Mouse (Mus musculus) heart, embryonic 14.5 days (tissue): ENCODE results near the gene Mecom. TPM values are rescaled to one million over a fixed set of nuclear protein-coding genes. Genes with fewer than 3 reads are reported as not detected.

ENCODE experiments used
- ATAC-seq: fragments of 200-750 bp; cut with Nextera tagmentation; 2 replicates; pipeline ENCODE4 v1.8.0; 2017; ENCODE audit warnings: low read depth, moderate TSS enrichment; ENCODE audit not compliant: insufficient number of reproducible peaks, insufficient read depth, low FRiP score
- H3K27ac ChIP-seq, 2 experiments: fragments of 200-500 bp in 1 of 2; fragments of 300-500 bp in 1 of 2; sonication (generic) in 1 of 2; replicated peaks in 1 of 2; 2 replicates each; pipeline ENCODE4 v1.5.1; 2012 to 2014; ENCODE audit warnings: low read depth in 2 of 2, low read length in 2 of 2, control low read depth in 1 of 2, mild to moderate bottlenecking in 1 of 2, mixed read lengths in 1 of 2; ENCODE audit not compliant: control insufficient read depth in 1 of 2, insufficient read depth in 1 of 2
- H3K27me3 ChIP-seq: fragments of 300-500 bp; sonication (generic); 2 replicates; pipeline ENCODE4 v1.6.1; 2014; ENCODE audit warnings: mild to moderate bottlenecking, low read length, control low read depth; ENCODE audit not compliant: control insufficient read depth, insufficient read depth
- H3K36me3 ChIP-seq: fragments of 300-500 bp; sonication (generic); 2 replicates; pipeline ENCODE4 v1.6.1; 2014; ENCODE audit warnings: mild to moderate bottlenecking, control low read depth, low read length, mixed read lengths; ENCODE audit not compliant: control insufficient read depth, insufficient read depth
- H3K4me1 ChIP-seq, 2 experiments: fragments of 200-500 bp in 1 of 2; fragments of 300-500 bp in 1 of 2; sonication (generic) in 1 of 2; 2 replicates each; pipeline ENCODE4 v1.6.1; 2012 to 2014; ENCODE audit warnings: low read length in 2 of 2, control low read depth in 1 of 2, mixed read lengths in 1 of 2; ENCODE audit not compliant: control insufficient read depth in 2 of 2, insufficient read depth in 2 of 2
- H3K4me2 ChIP-seq: fragments of 300-500 bp; sonication (generic); 2 replicates; pipeline ENCODE4 v1.6.1; 2014; ENCODE audit warnings: mild to moderate bottlenecking, low read length
- H3K4me3 ChIP-seq, 2 experiments: fragments of 200-500 bp in 1 of 2; fragments of 300-500 bp in 1 of 2; sonication (generic) in 1 of 2; 2 replicates each; pipeline ENCODE4 v1.5.1; 2012 to 2014; ENCODE audit warnings: low read length in 2 of 2, mild to moderate bottlenecking in 2 of 2, control low read depth in 1 of 2, low read depth in 1 of 2, moderate library complexity in 1 of 2; ENCODE audit not compliant: control insufficient read depth in 1 of 2, insufficient read depth in 1 of 2
- H3K9ac ChIP-seq: fragments of 300-500 bp; sonication (generic); 2 replicates; pipeline ENCODE4 v1.6.1; 2014; ENCODE audit warnings: mild to moderate bottlenecking, low read length
- H3K9me3 ChIP-seq: fragments of 300-500 bp; sonication (generic); 2 replicates; pipeline ENCODE4 v1.6.1; 2016; ENCODE audit warnings: low read length, control low read depth; ENCODE audit not compliant: control insufficient read depth
- WGBS: fragments of 180-500 bp; shearing (Covaris S2); extraction: QIAGEN DNeasy Blood & Tissue Kit; methylation state at CpG from one replicate; pipeline ENCODE4 v1.1.7; 2014; 5-methylcytosine and 5-hydroxymethylcytosine counted together
- polyA plus RNA-seq: library from polyadenylated mRNA; unstranded; fragments of >200 nt; fragmentation: Nextera tagmentation; extraction: Ambion mirVana; gene quantifications from 2 replicates; pipeline ENCODE4 v1.2.1, GENCODE M21; 2014

Gene Mecom
- polyA plus RNA-seq, 1 experiment from 2014 or later: 23.0 TPM

DNA sequence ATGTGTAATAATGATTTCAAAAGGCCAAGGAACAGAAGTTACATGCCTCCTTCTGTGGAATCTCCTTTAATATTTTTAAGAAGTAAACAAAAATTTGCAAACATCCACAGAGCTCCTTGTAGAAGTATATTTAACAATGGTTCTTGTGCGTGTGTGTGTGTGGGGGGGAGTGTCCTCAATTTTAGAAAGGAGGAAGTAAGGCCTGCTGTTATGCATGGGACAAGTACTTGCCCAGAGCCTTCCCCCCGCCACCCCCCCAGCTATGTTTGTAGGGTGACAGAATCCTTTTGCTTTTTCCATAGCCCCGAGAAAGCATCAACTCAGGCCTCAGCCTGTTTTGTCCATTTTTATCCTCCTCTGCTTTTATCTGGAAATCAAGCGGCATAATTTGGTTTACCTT is 137.0 kb downstream of the Mecom start:
- WGBS: 66% methylated on average over 4 of the region's 4 CpGs

DNA sequence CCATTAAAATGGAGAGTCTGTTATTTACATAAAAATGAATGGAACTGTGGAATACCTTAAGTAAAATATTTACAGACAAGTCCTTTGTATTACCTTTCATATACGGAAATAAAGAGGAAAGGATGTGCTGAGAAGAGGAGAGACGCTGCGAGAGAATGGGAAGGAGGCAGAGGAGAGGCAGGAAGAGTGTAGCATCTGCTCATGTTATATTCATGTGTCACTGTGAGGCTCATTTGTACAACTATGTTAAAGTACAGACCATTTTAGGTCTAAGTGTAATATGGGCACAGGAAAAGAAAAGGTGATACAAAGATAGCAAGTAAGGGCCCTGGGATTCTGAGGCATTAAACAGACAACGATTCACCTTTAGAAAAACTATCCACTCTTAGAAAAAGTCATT is 143.0 kb downstream of the Mecom start:
- Histone ChIP-seq H3K4me1 (no peaks in the 10 kb centered on the region), H3K27ac (no peak overlapping the region), H3K4me3 (no peak overlapping the region), H3K4me2 (no peak overlapping the region), H3K36me3 (no peaks in the 10 kb centered on the region), H3K9me3 (no peaks in the 10 kb centered on the region), H3K27me3 (no peaks in the 10 kb centered on the region), H3K9ac (no peak overlapping the region)
- no peak for ATAC-seq
- WGBS: 85% methylated on average over 4 of the region's 4 CpGs

More for the DNA sequence above, 137.0 kb downstream of the Mecom start:
- Histone ChIP-seq H3K27ac (no peak overlapping the region), H3K27me3 (no peaks in the 10 kb centered on the region), H3K36me3 (no peaks in the 10 kb centered on the region), H3K9me3 (no peaks in the 10 kb centered on the region), H3K4me1 (no peaks in the 10 kb centered on the region), H3K9ac (no peak overlapping the region), H3K4me2 (no peak overlapping the region), H3K4me3 (no peak overlapping the region)
- no peak for ATAC-seq

DNA sequence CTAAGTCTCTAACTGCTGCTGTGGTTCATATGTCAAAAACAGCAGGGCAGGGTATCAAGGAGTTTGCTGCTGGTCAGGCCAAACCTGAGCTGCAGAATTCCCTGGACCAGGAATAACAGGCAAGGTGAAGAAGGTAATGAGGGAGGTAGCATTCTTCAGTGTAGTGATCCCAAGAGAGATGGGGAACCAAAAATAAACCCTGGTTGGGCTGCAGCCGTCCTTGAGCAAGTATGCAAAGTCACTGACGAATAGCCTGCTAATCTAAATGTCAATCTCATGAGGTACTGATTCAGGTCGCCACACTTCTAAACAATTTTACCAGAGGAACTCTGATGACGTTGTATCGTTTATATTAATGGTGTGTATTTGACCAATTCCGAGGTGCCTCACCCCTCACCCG is 148.9 kb downstream of the Mecom start:
- H3K4me1 ChIP-seq: peaks cover 5 to 6% of the 10 kb centered on the region in 2 experiments; a peak in 3 of 4 replicates
- no peak overlapping the region for H3K4me3 ChIP-seq
- ATAC-seq: no peak
- 58% methylated on average over 7 of the region's 7 CpGs for WGBS
- H3K27me3 ChIP-seq: no peaks in the 10 kb centered on the region
- no peaks in the 10 kb centered on the region for H3K9me3 ChIP-seq
- no peak overlapping the region for H3K4me2 ChIP-seq
- no peaks in the 10 kb centered on the region for H3K36me3 ChIP-seq
- no peak overlapping the region for H3K27ac ChIP-seq
- no peak overlapping the region for H3K9ac ChIP-seq

DNA sequence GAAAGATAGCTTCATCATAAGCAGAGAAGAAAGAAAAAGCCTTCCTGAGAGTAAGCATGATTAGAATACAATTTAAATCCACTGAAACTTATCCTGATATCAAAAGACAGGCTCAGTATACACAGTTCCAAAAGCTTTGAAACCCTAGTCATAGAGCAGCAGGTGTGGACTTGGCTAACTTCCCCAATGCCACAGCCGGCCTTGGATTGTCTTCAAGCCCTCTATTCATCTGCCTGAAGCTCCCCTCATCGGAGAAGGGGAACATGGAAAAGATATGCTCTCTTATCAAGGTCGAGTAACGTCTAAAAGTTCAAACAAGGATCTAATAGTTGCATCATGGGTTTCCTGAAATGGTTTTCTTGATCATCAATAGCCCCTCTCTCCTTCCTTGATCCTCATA is 152.9 kb downstream of the Mecom start:
- no peak overlapping the region for H3K9ac ChIP-seq
- no peak for ATAC-seq
- H3K36me3 ChIP-seq: no peaks in the 10 kb centered on the region
- H3K4me2 ChIP-seq: no peak overlapping the region
- H3K4me3 ChIP-seq: no peak overlapping the region
- peaks cover 6 to 9% of the 10 kb centered on the region in 2 experiments; a peak in 3 of 4 replicates for H3K4me1 ChIP-seq
- H3K9me3 ChIP-seq: no peaks in the 10 kb centered on the region
- no peak overlapping the region for H3K27ac ChIP-seq
- no peaks in the 10 kb centered on the region for H3K27me3 ChIP-seq
- 54% methylated on average over 4 of the region's 4 CpGs for WGBS

DNA sequence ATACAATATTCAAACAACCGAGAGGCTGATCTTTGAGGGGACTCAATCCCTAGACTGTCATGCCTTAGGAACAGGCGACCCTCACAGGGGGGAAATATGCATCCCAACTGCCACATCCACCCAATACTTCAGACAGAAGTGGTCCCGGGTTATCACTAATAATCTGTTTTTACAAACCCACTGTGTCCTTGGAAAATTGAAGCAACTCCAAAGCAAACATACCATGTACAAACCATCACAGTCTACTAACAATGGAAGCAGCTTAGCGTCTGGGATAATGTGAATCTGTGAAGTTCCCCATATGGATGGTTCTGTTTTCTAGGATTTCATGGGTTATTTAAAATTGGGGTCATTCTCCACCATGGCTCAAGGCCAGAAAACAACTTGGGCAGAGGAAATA is 155.1 kb downstream of the Mecom start:
- H3K4me3 ChIP-seq: no peak overlapping the region
- H3K4me2 ChIP-seq: no peak overlapping the region
- H3K4me1 ChIP-seq: peaks cover 4% of the 10 kb centered on the region in 2 experiments; a peak in 1 of 4 replicates
- peak overlapping the region in 1 of 2 experiments; percentile 2; a peak in 1 of 4 replicates for H3K27ac ChIP-seq
- H3K9ac ChIP-seq: no peak overlapping the region
- no peaks in the 10 kb centered on the region for H3K36me3 ChIP-seq
- H3K9me3 ChIP-seq: no peaks in the 10 kb centered on the region
- peak; percentile 23; the same call in 1 of the 2 replicates for ATAC-seq
- no peaks in the 10 kb centered on the region for H3K27me3 ChIP-seq
- 41% methylated on average over 4 of the region's 4 CpGs for WGBS

DNA sequence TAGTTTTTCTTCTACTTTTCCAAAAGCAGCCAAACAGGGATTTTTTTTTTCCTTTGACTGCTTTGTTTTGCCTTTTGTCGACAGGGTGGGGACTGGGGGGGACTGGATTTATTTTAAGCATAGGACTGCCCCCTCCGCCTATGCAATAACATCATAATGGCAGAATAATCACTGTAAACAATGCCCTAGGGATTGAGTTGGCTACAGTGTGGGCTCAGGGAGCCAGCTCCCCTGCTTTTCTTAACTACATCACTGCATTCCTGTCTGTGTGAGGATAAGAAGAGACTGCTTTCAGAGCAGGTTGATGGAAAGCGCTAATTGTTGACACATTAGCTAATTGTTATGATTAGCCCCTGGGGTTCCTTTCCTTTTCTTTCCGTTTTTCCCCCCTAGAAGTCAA is 155.6 kb downstream of the Mecom start:
- Histone ChIP-seq H3K36me3 (no peaks in the 10 kb centered on the region), H3K9me3 (no peaks in the 10 kb centered on the region), H3K27ac (peak overlapping the region in 1 of 2 experiments; percentile 55; a peak in 2 of 4 replicates), H3K4me2 (no peak overlapping the region), H3K4me1 (peaks cover 4% of the 10 kb centered on the region in 2 experiments; a peak in 1 of 4 replicates), H3K4me3 (no peak overlapping the region), H3K27me3 (no peaks in the 10 kb centered on the region), H3K9ac (no peak overlapping the region)
- 9% methylated on average over 4 of the region's 4 CpGs for WGBS
- peak; percentile 77; the same call in 1 of the 2 replicates for ATAC-seq

DNA sequence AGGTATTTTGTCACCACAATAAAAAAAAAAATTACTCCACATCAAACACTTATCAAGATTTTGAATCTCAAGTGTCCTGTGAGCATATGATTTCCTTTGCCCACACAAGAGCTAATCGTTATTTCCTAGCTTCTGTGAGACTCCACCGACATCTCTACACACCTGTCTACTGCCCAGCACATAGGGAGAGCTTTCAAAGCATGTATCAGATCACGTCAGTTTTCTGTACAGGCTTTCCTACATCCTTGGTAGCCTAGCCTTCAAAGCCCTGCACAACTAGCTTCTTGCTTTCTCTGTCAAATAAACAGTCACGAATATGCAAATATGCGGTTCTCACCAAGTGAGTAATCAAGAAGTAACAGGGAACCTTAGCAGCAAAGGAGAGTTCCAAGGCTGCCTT is 157.5 kb downstream of the Mecom start:
- no peak for ATAC-seq
- H3K4me1 ChIP-seq: peaks cover under 1 to 4% of the 10 kb centered on the region in 2 experiments; a peak in 1 of 4 replicates
- H3K9ac ChIP-seq: no peak overlapping the region
- H3K27ac ChIP-seq: 0 out of 4 replicates have a peak overlapping the region, but pooled peaks of 1 of the 2 experiments have one; percentile 11
- WGBS: 80% methylated on average over 5 of the region's 5 CpGs
- H3K4me3 ChIP-seq: no peak overlapping the region
- no peaks in the 10 kb centered on the region for H3K9me3 ChIP-seq
- no peaks in the 10 kb centered on the region for H3K36me3 ChIP-seq
- H3K27me3 ChIP-seq: no peaks in the 10 kb centered on the region
- H3K4me2 ChIP-seq: no peak overlapping the region

DNA sequence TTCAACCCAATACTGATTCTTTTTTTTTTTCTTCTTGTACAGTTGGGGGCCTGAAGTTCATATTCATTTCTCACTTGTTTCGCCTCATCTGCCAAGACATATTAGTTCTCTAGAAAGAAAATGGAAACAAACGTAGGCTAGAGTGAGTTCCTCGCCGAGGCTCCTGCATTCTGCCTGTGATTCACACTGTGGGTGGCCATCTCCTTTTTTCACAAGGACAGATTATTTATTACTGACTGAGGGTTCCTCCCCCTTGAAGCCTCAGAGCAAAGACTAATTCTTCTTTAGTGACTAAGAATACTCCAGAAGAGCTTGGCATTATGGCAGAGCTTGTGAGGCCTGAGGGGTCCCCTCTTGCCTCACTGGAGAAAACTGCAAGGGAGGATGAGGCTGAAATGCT is 167.5 kb downstream of the Mecom start:
- no peaks in the 10 kb centered on the region for H3K4me1 ChIP-seq
- no peak overlapping the region for H3K4me2 ChIP-seq
- H3K36me3 ChIP-seq: no peaks in the 10 kb centered on the region
- no peak overlapping the region for H3K27ac ChIP-seq
- no peak for ATAC-seq
- H3K27me3 ChIP-seq: no peaks in the 10 kb centered on the region
- no peak overlapping the region for H3K4me3 ChIP-seq
- no peaks in the 10 kb centered on the region for H3K9me3 ChIP-seq
- H3K9ac ChIP-seq: no peak overlapping the region
- 69% methylated on average over 4 of the region's 4 CpGs for WGBS
